Mouse (Mus musculus): ENCODE results near the gene Pde1b. TPM values are rescaled to one million over a fixed set of nuclear protein-coding genes. Genes with fewer than 3 reads are reported as not detected.

The Pde1b gene
- total and polyA plus RNA-seq, 3 experiments, result 1.3 to 2.6 (median 1.9) TPM

DNA sequence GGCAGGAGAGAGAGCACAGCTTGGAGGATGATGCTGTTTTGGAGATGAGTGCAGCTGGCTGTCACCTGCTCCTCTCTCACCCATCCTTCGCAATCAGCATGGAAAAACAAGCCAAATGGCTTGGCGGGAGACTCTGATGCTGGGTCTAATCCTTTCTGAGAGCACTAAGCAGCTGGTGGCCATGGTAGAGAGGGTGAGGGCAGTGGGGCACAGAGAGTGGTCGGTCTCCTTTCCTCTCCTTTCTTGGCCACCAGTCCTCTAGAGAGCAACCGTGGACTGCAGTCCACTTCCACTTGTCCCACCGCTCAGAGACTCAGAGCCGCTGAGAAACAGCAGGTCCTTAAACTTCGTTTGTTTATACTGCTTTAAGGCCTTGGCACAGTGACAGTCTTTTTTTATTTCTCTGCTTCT lies 10.8 kb downstream of the Pde1b start:
- no peak for ATAC-seq (ENCODE audit: extremely low read depth, insufficient number of reproducible peaks, low FRiP score, poor library complexity, severe bottlenecking)
- TF ChIP-seq GATA1 (IDR thresholded peaks at IDR 0.05; ENCODE audit: borderline replicate concordance, low read length) (no peak), CTCF (IDR thresholded peaks at IDR 0.05; ENCODE audit: low read depth, low read length) (no peak), TAL1 (conservative IDR thresholded peaks at IDR 0.05; ENCODE audit: low read depth, low read length) (no peak), POLR2AphosphoS5 (IDR thresholded peaks at IDR 0.05; ENCODE audit: insufficient replicate concordance, low read depth, low read length) (no peak), GATA2 (IDR thresholded peaks at IDR 0.05; ENCODE audit: borderline replicate concordance, low read depth, low read length) (no peak)
- DNase-seq (ENCODE audit: low spot score), result no peak
- Histone ChIP-seq H3K4me1 (ENCODE audit: insufficient read depth, low read depth, low read length) (no peaks in the 10 kb centered on the region), H3K9me3 (replicated peaks) (no peaks in the 10 kb centered on the region), H3K27me3 (ENCODE audit: insufficient read depth, low read length) (peaks cover 16% of the 10 kb centered on the region; the same call in 1 of the 2 replicates), H3K36me3 (replicated peaks) (no peaks in the 10 kb centered on the region), H3K4me3 (ENCODE audit: low read depth, low read length) (no peak overlapping the region)

GRCm38 (mm10) chr15:103514119-103514518 lies 11.3 kb downstream of the Pde1b start:
- ATAC-seq (ENCODE audit: extremely low read depth, insufficient number of reproducible peaks, low FRiP score, poor library complexity, severe bottlenecking) (no peak), DNase-seq (ENCODE audit: low spot score) (no peak)
- H3K4me3 ChIP-seq (ENCODE audit: low read depth, low read length), result no peak overlapping the region
- no peaks in the 10 kb centered on the region for H3K36me3 ChIP-seq (replicated peaks)
- H3K27me3 ChIP-seq (ENCODE audit: insufficient read depth, low read length), result peaks cover 16% of the 10 kb centered on the region; the same call in 1 of the 2 replicates
- no peaks in the 10 kb centered on the region for H3K4me1 ChIP-seq (ENCODE audit: insufficient read depth, low read depth, low read length)
- TF ChIP-seq CTCF (IDR thresholded peaks at IDR 0.05; ENCODE audit: low read depth, low read length) (no peak), GATA1 (IDR thresholded peaks at IDR 0.05; ENCODE audit: borderline replicate concordance, low read length) (no peak), POLR2AphosphoS5 (IDR thresholded peaks at IDR 0.05; ENCODE audit: insufficient replicate concordance, low read depth, low read length) (no peak)
- no peaks in the 10 kb centered on the region for H3K9me3 ChIP-seq (replicated peaks)

DNA sequence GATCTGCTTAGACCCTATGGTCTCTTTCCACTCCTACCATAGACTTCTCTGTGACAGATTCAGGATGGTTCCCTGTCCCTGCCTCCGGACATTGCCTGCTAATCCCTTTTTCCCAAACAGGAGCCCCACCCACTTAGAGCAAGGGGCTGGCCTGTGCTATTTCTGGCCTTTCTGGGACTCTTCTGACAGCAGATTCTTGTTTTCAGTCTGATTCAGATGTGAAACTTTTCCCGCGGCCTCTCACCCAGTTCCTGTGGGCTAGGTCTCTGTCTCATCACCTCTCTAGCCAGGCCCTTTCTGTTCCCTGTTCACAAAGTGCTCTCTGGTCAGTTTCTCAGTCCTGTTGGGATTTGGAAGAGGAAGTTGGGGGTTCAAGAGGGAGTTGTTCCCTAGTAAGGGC lies 12.1 kb downstream of the Pde1b start:
- DNase-seq (ENCODE audit: low spot score) (no peak), ATAC-seq (ENCODE audit: extremely low read depth, insufficient number of reproducible peaks, low FRiP score, poor library complexity, severe bottlenecking) (no peak)
- TF ChIP-seq TAL1 (conservative IDR thresholded peaks at IDR 0.05; ENCODE audit: low read depth, low read length) (no peak), POLR2AphosphoS5 (IDR thresholded peaks at IDR 0.05; ENCODE audit: insufficient replicate concordance, low read depth, low read length) (no peak), CTCF (IDR thresholded peaks at IDR 0.05; ENCODE audit: low read depth, low read length) (no peak), GATA1 (IDR thresholded peaks at IDR 0.05; ENCODE audit: borderline replicate concordance, low read length) (no peak), GATA2 (IDR thresholded peaks at IDR 0.05; ENCODE audit: borderline replicate concordance, low read depth, low read length) (no peak)
- Histone ChIP-seq H3K4me1 (ENCODE audit: insufficient read depth, low read depth, low read length) (no peaks in the 10 kb centered on the region), H3K27me3 (ENCODE audit: insufficient read depth, low read length) (peaks cover 16% of the 10 kb centered on the region; the same call in 1 of the 2 replicates), H3K36me3 (replicated peaks) (peaks cover 2% of the 10 kb centered on the region), H3K4me3 (ENCODE audit: low read depth, low read length) (no peak overlapping the region), H3K9me3 (replicated peaks) (no peaks in the 10 kb centered on the region)

GRCm38 (mm10) chr15:103518600-103519385 lies 16.0 kb downstream of the Pde1b start:
- Histone ChIP-seq H3K4me3 (ENCODE audit: low read depth, low read length) (no peak overlapping the region), H3K4me1 (ENCODE audit: insufficient read depth, low read depth, low read length) (no peaks in the 10 kb centered on the region), H3K9me3 (replicated peaks) (no peaks in the 10 kb centered on the region), H3K27me3 (ENCODE audit: insufficient read depth, low read length) (peaks cover 15% of the 10 kb centered on the region), H3K36me3 (replicated peaks) (peaks cover 10% of the 10 kb centered on the region)
- ATAC-seq (ENCODE audit: extremely low read depth, insufficient number of reproducible peaks, low FRiP score, poor library complexity, severe bottlenecking), result no peak
- DNase-seq (ENCODE audit: low spot score), result no peak
- TF ChIP-seq CTCF (IDR thresholded peaks at IDR 0.05; ENCODE audit: low read depth, low read length), result no peak
- TF ChIP-seq TAL1 (conservative IDR thresholded peaks at IDR 0.05; ENCODE audit: low read depth, low read length), result no peak
- no peak for TF ChIP-seq GATA1 (IDR thresholded peaks at IDR 0.05; ENCODE audit: borderline replicate concordance, low read length)
- no peak for TF ChIP-seq POLR2AphosphoS5 (IDR thresholded peaks at IDR 0.05; ENCODE audit: insufficient replicate concordance, low read depth, low read length)
- TF ChIP-seq GATA2 (IDR thresholded peaks at IDR 0.05; ENCODE audit: borderline replicate concordance, low read depth, low read length), result no peak

DNA sequence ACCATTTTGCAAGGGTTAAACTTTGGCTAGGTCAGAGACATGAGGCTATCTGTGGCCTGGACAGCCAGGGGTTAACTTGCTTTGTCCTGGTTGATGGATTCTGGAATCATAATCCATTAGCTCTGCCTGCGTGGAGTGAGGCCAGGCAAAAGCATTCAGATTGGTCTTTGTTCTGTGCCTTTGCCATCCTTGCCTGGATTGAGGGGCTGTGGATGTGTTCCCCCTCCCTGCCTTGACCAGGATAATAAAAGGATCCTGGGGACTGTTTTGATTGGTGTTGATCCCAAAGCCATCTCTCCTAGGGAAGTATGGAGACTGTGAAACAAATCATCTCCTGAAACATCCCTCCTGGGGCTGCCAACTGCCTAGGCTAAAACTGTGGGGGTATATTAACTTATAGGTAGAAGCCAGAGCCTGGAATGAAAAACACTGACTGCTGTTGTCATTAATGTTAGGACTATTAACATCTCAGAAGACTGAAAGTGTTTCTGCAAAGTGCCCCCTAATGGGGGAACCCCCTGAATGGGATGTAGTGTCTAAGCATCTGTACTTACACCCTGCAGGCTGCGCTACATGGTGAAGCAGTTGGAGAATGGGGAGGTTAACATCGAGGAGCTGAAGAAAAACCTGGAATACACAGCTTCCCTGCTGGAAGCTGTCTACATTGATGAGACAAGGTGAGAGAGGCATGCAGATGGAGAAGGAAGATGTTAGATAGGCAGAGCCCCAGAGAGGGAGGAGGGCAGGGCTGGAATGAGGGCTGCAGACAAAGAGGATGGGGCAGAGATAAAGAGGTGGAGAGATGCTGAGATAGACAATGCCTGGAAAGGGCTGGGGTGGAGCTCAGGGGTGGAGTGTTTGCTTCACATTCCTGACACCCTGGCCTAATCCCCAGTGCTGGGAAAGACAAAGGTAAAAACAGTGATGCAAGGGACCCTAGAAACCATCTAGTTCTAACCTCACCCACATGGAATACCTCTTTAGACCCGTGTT lies 16.8 kb downstream of the Pde1b start:
- H3K9me3 ChIP-seq (replicated peaks), result no peaks in the 10 kb centered on the region
- TF ChIP-seq GATA1 (IDR thresholded peaks at IDR 0.05; ENCODE audit: borderline replicate concordance, low read length) (no peak), GATA2 (IDR thresholded peaks at IDR 0.05; ENCODE audit: borderline replicate concordance, low read depth, low read length) (no peak), TAL1 (conservative IDR thresholded peaks at IDR 0.05; ENCODE audit: low read depth, low read length) (no peak), CTCF (IDR thresholded peaks at IDR 0.05; ENCODE audit: low read depth, low read length) (no peak), POLR2AphosphoS5 (IDR thresholded peaks at IDR 0.05; ENCODE audit: insufficient replicate concordance, low read depth, low read length) (no peak)

More for the DNA sequence above, 16.8 kb downstream of the Pde1b start:
- no peak for DNase-seq (ENCODE audit: low spot score)
- peaks cover 10% of the 10 kb centered on the region for H3K27me3 ChIP-seq (ENCODE audit: insufficient read depth, low read length)
- no peaks in the 10 kb centered on the region for H3K4me1 ChIP-seq (ENCODE audit: insufficient read depth, low read depth, low read length)
- peaks cover 18% of the 10 kb centered on the region for H3K36me3 ChIP-seq (replicated peaks)
- ATAC-seq (ENCODE audit: extremely low read depth, insufficient number of reproducible peaks, low FRiP score, poor library complexity, severe bottlenecking), result no peak
- H3K4me3 ChIP-seq (ENCODE audit: low read depth, low read length), result no peak overlapping the region

Data from G1E (cell line).